Mouse (Mus musculus): ENCODE results near the gene Meioc.

DNA sequence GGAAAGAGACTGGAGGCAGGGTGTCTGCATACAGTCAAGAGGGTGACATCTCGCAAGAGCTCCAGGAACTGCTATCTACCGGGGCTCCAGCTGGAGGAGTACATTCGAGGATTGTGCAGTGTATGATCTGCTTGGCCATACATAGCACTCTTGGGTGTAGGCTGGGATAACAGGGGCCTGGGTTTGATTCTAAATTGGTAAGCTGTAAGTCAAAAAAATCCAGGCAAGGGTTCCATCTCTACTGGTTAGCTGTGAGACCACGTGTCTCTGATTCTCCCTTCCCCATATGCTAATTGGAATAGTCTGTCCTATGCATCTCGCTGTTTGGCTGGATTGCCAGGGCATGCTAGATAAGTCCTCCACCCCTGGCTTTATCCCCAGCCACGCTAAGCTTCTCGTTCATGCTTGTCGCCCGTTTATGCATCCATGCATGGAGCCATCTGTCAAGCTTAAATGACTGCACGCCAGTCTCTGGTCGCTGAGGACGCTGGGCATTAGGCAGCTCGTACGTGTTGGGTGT, 38.6 kb upstream of the Meioc start:
- TF ChIP-seq CTCF (IDR thresholded peaks at IDR 0.05; ENCODE audit: borderline replicate concordance, insufficient read depth, low read length) (no peak), POLR2A (IDR thresholded peaks at IDR 0.05; ENCODE audit: low read depth, low read length) (no peak)
